Mouse (Mus musculus) spleen, adult 2 months (tissue): ENCODE data around the gene Pitpna.

Experiments used
- CTCF ChIP-seq: fragments of 200-500 bp; IDR thresholded peaks from 2 replicates; pipeline ENCODE4 v1.5.1; 2011; ENCODE audit warnings: mild to moderate bottlenecking, inconsistent platforms; ENCODE audit not compliant: insufficient read depth, insufficient read length, insufficient replicate concordance; ENCODE audit errors: extremely low read depth
- POLR2A ChIP-seq: fragments of 200-500 bp; IDR thresholded peaks from 2 replicates; pipeline ENCODE4 v1.6.1; 2011; ENCODE audit warnings: low read depth, low read length, inconsistent platforms

- TF ChIP-seq POLR2A (no peak), CTCF (no peak)
Observed at GRCm38 (mm10) chr11:75647681-75648211, 59.8 kb downstream of the Pitpna start.
